Mouse (Mus musculus) MN1 (cell line): Measurements from ENCODE around the gene Kif3c.

Experiments used
- DNase-seq: peaks from one replicate; pipeline ENCODE4 v3.0.0-alpha.2; 2016; ENCODE audit warnings: low spot score

Gene Kif3c

DNA sequence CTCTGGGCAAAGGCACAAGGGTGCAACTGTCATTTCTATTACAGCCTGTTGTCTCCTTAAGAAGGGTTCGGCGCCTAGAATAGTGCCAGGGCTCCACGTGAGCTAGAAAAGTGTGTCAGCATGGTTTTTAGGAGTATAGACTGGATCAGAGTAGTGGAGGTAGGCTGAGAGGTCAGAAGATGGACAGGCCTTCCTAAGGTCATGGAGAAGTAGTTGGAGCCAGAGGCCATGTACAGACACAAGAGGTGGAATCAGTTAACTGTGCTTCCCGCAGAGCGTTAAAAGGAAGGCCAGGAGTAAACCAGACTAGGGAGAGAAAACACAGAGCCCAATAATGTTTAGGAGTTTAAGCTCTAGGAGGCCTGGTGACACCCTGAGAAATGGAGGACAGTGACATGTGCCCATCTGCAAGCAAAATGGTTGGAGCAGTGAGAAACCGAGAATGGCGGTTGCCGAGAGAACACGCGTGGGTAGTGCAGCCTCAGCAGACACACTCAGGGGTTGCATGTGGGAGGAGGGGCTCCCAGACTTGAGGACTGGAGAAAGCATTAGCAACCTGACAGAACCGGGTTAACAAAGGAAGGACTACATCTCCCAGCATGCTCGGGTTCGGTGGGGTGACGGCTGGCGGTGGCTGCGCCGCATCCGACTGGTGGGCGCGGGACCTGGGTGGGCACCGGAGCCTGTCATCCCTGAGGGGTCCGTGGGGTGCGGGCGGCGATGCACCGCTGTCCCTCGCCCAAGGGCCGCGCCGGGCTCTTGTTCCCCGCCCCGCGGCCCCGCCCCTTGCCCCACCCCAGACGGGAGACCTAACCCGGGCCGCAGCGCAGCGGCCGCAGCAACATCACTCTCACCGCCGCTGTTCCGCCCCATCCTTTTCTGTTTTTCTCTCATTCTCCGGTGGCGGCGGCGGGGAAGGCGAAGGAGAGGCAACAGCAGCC lies at the start of gene Kif3c:
Kif3c (plus strand) TSS at position 625 of the 941 bp plus-strand sequence.
- DNase-seq: peak; percentile 86

GRCm38 (mm10) chr12:3316083-3316482 lies 48.8 kb upstream of the Kif3c start:
- DNase-seq: no peak

DNA sequence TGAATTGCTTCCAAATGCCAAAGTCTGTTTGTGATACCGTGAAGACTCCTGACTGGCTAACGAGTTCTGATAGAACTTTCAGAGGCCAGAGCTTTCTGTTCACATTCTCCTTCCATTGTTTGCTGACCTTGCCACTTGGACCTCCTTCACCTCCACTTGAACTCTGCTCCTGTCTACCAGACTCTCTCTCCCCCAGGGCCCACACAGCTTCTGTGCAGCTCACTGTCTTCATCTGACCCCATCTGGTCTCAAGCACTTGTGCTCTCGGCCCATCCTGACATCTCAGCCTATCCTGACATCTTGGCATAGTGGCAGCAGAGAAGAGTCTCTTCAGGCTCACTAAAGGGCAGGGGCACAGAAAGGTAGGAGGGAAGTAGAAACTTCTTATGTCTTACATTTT lies 48.0 kb upstream of the Kif3c start:
- DNase-seq: no peak

DNA sequence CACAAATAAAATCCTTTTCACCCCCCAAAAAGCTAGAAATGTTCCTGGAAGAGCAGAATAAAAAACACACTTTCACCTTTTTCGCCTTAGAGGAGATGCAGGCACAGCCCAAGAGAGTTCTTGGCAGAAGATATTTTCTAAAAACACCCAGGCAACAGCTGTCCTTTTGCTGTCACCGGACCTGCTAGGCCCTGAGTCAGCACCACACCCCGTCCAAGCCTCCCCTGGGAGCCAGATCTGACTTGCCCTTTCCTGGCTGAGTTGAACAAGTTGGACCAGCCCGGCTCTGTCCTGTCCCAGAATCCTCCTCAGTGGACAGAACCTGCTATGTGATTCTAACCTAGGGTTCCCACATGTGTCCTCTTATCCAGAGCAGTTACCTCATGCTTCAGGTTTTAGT lies 45.6 kb upstream of the Kif3c start:
- peak; percentile 42 for DNase-seq

DNA sequence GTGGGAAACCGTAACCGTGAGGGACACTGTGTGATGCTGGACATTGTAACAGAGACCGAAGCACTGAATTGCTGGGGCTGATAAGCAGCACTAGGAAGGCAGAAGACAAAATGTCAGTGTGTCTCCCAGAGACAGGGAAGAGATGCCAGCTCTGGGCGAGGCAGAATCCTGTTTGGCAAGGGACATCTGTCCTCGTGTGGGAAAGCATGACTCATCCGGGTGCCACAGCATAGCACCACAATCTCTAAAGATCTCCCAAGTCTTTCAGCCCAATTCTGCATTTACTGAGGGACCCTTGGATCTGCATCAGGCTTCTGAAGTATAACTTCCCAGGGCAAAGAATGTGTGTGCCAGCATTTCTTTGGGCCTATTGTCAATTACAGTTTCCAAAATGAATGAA lies 41.7 kb upstream of the Kif3c start:
- no peak for DNase-seq

DNA sequence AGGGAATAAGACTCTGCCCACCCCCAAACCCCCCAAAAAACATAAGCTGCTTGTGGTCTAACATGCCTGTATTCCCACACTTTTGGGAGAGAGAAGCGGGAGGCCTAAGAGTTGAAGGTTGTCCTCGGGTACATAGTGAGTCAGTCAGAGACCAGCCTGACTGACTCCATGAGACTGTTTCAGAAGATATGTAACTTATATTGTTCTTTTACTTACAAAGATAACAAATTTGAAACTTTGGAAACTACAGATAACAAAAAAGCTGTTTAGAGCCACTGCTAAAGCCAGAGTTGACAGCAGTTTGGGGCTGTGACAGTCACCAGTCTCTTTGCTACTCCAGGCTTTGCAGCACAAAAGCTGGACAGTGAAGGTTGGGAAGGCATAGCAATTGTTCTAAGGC lies 39.7 kb upstream of the Kif3c start:
- DNase-seq: no peak

DNA sequence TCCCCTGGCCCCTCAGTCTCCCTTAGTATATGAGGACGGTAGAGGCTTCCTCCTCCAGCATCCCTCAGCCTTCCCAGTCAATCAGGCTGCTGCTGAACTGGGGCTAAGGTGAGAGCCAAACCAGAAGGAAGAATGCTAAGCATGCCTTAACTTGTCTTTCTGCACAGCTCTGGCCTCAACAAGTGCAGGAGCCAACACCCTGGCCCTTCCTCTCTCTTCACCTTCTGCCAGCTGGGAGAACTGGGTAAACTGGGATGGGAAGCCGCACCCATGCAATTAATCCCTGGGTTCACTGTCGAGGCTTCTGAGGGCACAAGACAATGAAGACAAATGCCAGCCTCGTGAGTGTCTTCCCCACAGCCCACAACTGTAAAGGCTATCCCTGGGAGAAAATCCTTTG lies 35.3 kb upstream of the Kif3c start:
- no peak for DNase-seq

DNA sequence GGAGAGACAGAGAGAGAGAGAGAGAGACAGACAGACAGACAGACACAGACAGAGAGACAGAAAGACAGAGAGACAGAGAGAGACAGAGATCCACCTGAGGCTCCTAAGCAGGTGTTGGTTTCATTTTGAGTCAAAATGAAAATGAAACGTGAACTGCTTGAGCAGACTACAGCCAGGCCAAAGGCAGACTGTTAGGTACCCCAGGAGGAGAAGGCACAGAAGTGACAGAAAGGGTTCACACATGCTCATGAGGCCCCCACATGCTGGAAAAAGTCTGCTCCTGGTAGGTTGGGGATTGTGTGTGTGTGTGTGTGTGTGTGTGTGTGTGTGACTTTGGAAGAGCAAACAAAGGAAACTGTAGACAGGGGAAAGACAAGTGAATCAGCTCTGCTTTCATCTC lies 26.0 kb upstream of the Kif3c start:
- DNase-seq: no peak

GRCm38 (mm10) chr12:3344155-3344554 lies 20.8 kb upstream of the Kif3c start:
- DNase-seq: no peak

- DNase-seq: no peak
Observed at GRCm38 (mm10) chr12:3345038-3345437, 19.9 kb upstream of the Kif3c start.

DNA sequence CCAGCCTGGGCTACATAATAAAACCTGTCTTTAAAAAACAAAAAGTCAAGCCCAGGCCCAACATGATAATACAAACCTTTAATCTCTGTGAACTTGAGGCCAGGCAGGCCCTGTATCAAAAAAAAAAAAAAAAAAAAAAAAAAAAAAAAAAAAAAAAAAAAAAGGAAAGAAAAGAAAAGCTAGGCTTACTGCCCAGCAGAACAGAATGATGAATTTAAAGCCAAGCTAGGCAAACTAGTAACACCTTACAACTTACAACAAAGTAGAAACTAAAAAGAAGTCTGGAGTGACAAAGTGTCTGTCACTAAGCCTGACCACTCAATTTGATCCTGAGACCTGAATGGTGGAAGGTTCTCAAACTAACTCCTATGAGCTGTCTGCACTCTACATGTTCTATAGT lies 17.2 kb upstream of the Kif3c start:
- DNase-seq: no peak

DNA sequence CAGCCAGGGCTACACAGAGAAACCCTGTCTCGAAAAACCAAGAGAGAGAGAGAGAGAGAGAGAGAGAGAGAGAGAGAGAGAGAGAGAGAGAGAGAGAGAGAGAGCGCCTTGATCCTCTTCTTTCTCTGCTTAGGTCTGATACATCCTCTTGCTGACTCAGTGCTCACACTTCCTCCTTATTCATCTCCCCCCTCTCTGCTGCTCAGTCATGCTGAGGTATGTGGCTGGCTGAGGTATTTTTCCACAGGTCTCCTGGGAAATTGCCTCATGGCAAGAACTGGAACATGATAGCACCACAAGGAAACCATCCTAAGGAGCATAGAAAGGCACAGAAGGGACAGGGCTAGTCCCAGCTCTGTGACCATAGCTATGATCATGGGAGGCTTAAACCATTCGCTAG lies 15.5 kb upstream of the Kif3c start:
- DNase-seq: no peak

GRCm38 (mm10) chr12:3350136-3350535 lies 14.8 kb upstream of the Kif3c start:
- DNase-seq: no peak

DNA sequence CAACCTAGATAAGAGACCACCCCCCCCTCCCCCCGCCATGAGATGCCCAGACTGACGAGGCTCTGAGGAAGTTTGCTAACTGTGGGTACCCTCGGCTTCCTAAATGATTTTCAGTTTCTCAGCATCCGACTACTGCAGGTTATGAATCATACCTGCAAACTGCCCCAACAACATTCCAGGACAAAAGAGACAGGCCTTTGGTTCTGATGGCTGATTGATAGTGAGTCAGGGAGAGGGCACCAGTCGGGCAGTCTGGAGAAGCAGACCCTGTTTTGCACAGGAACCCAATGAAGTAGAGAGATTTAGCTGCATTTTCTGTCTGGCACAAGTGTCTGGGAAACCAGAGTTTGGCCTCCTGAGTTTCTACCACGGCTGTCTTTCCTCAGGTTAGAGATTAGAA lies 12.7 kb upstream of the Kif3c start:
- DNase-seq: no peak

- no peak for DNase-seq
Observed at GRCm38 (mm10) chr12:3355068-3355467, 9.9 kb upstream of the Kif3c start.

- DNase-seq: no peak
Observed at GRCm38 (mm10) chr12:3356824-3357223, 8.1 kb upstream of the Kif3c start.

DNA sequence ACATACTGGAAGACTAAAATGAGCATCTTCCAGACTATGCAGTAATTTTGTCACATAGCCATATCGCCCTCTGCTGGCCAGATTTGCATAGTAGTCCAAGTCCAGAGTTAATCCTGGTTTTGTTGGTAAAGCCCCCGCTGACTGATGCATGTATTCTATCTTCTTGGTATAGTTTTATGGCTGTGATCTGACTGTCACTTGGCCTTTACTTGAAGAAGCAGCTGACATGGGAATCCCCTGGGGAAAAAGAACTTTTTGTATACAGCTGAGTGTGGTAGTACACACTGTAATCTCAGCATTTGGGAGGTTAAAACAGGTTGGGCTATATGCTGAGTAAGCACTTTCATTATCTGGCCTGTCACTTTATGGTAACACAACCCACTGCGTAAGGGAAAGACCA lies 5.6 kb upstream of the Kif3c start:
- peak; percentile 77 for DNase-seq

GRCm38 (mm10) chr12:3360043-3360442 lies 4.9 kb upstream of the Kif3c start:
- no peak for DNase-seq

DNA sequence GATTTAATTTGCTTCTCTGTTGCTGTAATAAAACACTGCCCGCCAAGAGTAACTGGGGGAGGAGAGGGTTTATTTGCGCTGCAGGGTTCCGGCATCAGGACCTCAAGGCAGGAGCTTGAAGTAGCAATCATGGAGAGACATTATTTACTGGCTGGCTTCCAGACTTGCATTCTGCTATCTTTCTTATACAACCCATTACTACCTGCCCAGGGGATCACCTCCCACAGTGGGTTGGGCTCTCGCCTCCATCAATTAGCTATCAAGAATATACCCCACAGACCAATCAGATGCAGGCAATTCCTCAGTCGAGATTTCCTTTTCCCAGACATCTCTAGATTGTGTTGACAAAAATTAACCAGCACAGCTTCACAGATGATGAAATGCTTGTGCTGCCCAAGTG lies 856 bp upstream of the Kif3c start:
- DNase-seq: peak; percentile 63

- DNase-seq: no peak
Observed at GRCm38 (mm10) chr12:3365449-3366189, 687 bp downstream of the Kif3c start.

DNA sequence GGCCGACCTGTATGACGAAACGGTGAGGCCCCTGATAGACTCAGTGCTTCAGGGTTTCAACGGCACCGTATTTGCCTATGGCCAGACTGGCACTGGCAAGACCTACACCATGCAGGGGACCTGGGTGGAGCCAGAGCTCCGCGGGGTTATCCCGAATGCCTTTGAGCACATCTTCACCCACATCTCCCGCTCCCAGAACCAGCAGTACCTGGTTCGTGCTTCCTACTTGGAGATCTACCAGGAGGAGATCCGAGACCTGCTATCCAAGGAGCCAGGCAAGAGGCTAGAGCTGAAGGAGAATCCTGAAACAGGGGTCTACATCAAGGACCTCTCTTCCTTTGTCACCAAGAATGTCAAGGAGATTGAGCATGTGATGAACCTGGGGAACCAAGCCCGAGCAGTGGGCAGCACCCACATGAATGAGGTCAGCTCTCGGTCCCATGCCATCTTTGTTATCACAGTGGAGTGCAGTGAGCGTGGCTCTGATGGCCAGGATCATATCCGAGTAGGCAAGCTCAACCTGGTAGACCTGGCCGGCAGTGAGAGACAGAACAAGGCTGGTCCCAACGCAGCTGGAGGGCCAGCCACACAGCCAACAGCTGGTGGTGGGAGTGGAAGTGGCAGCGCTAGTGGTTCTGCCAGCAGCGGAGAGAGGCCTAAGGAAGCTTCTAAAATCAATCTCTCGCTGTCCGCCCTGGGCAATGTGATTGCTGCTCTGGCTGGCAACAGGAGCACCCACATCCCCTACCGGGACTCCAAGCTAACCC lies 1.4 kb downstream of the Kif3c start:
- no peak for DNase-seq

DNA sequence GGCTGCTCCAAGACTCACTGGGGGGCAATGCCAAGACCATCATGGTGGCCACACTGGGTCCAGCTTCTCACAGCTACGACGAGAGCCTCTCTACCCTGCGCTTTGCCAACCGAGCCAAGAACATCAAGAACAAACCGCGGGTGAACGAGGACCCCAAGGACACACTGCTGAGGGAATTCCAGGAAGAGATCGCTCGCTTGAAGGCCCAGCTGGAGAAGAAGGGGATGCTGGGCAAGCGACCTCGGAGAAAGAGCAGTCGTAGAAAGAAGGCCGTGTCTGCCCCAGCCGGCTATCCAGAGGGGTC lies 2.0 kb downstream of the Kif3c start:
- no peak for DNase-seq

- no peak for DNase-seq
Observed at GRCm38 (mm10) chr12:3368771-3369170, 3.8 kb downstream of the Kif3c start.
